ENCODE assay signal across 11 mouse cellular contexts in genomic region chr11:117440865-117441425, GRCm38 (mm10). TPM values are rescaled to one million over a fixed set of nuclear protein-coding genes. Genes with fewer than 3 reads are reported as not detected.
DNase-seq lines count a peak whose midpoint lies in the region; ATAC-seq and TF ChIP-seq lines count a peak whose summit lies in the region.
"Had no signal": no experiment of that assay in that cellular context is flagged by ENCODE, and none has a peak within 500 bp of the region (broad histone marks: within the 10 kb centered on the region; RNA-seq: fewer than 3 reads in every experiment).

No protein-coding gene starts in this region.

- TF ChIP-seq EP300 in heart, postnatal 0 days (IDR thresholded peaks at IDR 0.05; ENCODE audit: low read depth), result no peak
- TF ChIP-seq EP300 in ES-Bruce4 (IDR thresholded peaks at IDR 0.05; ENCODE audit: insufficient read depth, low read depth, low read length), result no peak

- H3K36me3 ChIP-seq in heart, postnatal 0 days (replicated peaks; ENCODE audit: control insufficient read depth, insufficient read depth, low read length), result no peaks in the 10 kb centered on the region
- no peaks in the 10 kb centered on the region for H3K36me3 ChIP-seq in ES-Bruce4 (ENCODE audit: control insufficient read depth, insufficient read depth, low read length, poor library complexity, severe bottlenecking)
- H3K36me3 ChIP-seq in embryonic facial prominence, embryonic 15.5 days, result no peaks in the 10 kb centered on the region
- H3K36me3 ChIP-seq in limb, embryonic 14.5 days (ENCODE audit: control insufficient read depth, insufficient read depth, low read length), result no peaks in the 10 kb centered on the region

- no peak overlapping the region for H3K9ac ChIP-seq in heart, postnatal 0 days (replicated peaks; ENCODE audit: low read depth, low read length)
- peak overlapping the region; percentile 43; the same call in 1 of the 2 replicates for H3K9ac ChIP-seq in ES-Bruce4 (ENCODE audit: low read depth, poor library complexity, severe bottlenecking)
- no peak overlapping the region for H3K9ac ChIP-seq in embryonic facial prominence, embryonic 15.5 days
- H3K9ac ChIP-seq in limb, embryonic 14.5 days (ENCODE audit: low read depth, low read length, severe bottlenecking), result peak overlapping the region; percentile 21; the same call in 1 of the 2 replicates

- TF ChIP-seq CTCF in heart, postnatal 0 days (IDR thresholded peaks at IDR 0.05; ENCODE audit: low read depth), result no peak
- TF ChIP-seq CTCF in ES-Bruce4 (IDR thresholded peaks at IDR 0.05; ENCODE audit: low read depth, low read length), result no peak

- DNase-seq in heart, postnatal 0 days (ENCODE audit: low spot score), result no peak
- DNase-seq in heart, postnatal 36 days, result no peak
- DNase-seq in limb, embryonic 14.5 days (ENCODE audit: low spot score), result no peak
- no peak for DNase-seq in gastrocnemius, postnatal 10 days
- DNase-seq in urinary bladder, postnatal 10 days (ENCODE audit: low spot score), result no peak
- DNase-seq: liver; thymus, postnatal 25 days had no signal

- no peak overlapping the region for H3K4me3 ChIP-seq in heart, postnatal 0 days (ENCODE audit: low read depth, low read length)
- 0 out of 2 replicates have a peak overlapping the region, but pooled peaks have one; percentile 21 for H3K4me3 ChIP-seq in ES-Bruce4 (ENCODE audit: low read depth, low read length)
- H3K4me3 ChIP-seq in embryonic facial prominence, embryonic 15.5 days (replicated peaks), result no peak overlapping the region
- H3K4me3 ChIP-seq in limb, embryonic 14.5 days (replicated peaks; ENCODE audit: low read length), result no peak overlapping the region; the same call in 1 of the 2 replicates

- H3K4me1 ChIP-seq in heart, postnatal 0 days (ENCODE audit: control insufficient read depth, insufficient read depth), result no peaks in the 10 kb centered on the region
- peaks cover 21% of the 10 kb centered on the region for H3K4me1 ChIP-seq in ES-Bruce4 (ENCODE audit: control insufficient read depth, insufficient read depth, low read length)
- peaks cover 27% of the 10 kb centered on the region for H3K4me1 ChIP-seq in embryonic facial prominence, embryonic 15.5 days
- H3K4me1 ChIP-seq in limb, embryonic 14.5 days (ENCODE audit: control insufficient read depth, insufficient read depth, low read length), result peaks cover 19% of the 10 kb centered on the region

- peak overlapping the region; percentile 24; the same call in 1 of the 2 replicates for H3K4me2 ChIP-seq in heart, postnatal 0 days (ENCODE audit: low read depth, low read length)
- peak overlapping the region; percentile 38 for H3K4me2 ChIP-seq in embryonic facial prominence, embryonic 15.5 days (replicated peaks)
- peak overlapping the region; percentile 46 for H3K4me2 ChIP-seq in limb, embryonic 14.5 days (replicated peaks; ENCODE audit: low read depth, low read length, severe bottlenecking)

- H3K27ac ChIP-seq in heart, postnatal 0 days (ENCODE audit: low read depth), result no peak overlapping the region
- H3K27ac ChIP-seq in ES-Bruce4 (ENCODE audit: insufficient read depth, low read length), result no peak overlapping the region
- no peak overlapping the region for H3K27ac ChIP-seq in embryonic facial prominence, embryonic 15.5 days (replicated peaks)
- no peak overlapping the region for H3K27ac ChIP-seq in limb, embryonic 14.5 days (replicated peaks; ENCODE audit: low read depth, low read length)

- no peak for TF ChIP-seq POLR2A in ES-Bruce4 (IDR thresholded peaks at IDR 0.05; ENCODE audit: insufficient read depth, low read length)
- no peak for TF ChIP-seq POLR2A in limb, embryonic 14.5 days (IDR thresholded peaks at IDR 0.05; ENCODE audit: borderline replicate concordance, extremely low read depth, insufficient read depth, insufficient read length)

- peaks cover 32% of the 10 kb centered on the region for H3K27me3 ChIP-seq in heart, postnatal 0 days (ENCODE audit: control insufficient read depth, insufficient read depth, low read length)
- no peaks in the 10 kb centered on the region for H3K27me3 ChIP-seq in ES-Bruce4 (ENCODE audit: control insufficient read depth, insufficient read depth, low read length, poor library complexity, severe bottlenecking)
- H3K27me3 ChIP-seq in embryonic facial prominence, embryonic 15.5 days, result peaks cover under 1% of the 10 kb centered on the region; the same call in 1 of the 2 replicates
- H3K27me3 ChIP-seq in limb, embryonic 14.5 days (ENCODE audit: control insufficient read depth, insufficient read depth, low read length), result 0 out of 2 replicates have a peak, but pooled peaks cover 5% of the 10 kb centered on the region

- 17% methylated on average over 22 of the region's 22 CpGs for WGBS in heart, postnatal 0 days
- 15% methylated on average over 22 of the region's 22 CpGs for WGBS in embryonic facial prominence, embryonic 15.5 days
- WGBS in limb, embryonic 14.5 days, result 14% methylated on average over 22 of the region's 22 CpGs

- intact Hi-C loops in heart, postnatal 36 days (cut with DNase I), result no loop called here

- no peaks in the 10 kb centered on the region for H3K9me3 ChIP-seq in heart, postnatal 0 days (replicated peaks; ENCODE audit: control insufficient read depth, low read length)
- H3K9me3 ChIP-seq in ES-Bruce4 (replicated peaks; ENCODE audit: control insufficient read depth, insufficient read depth, low read length, poor library complexity, severe bottlenecking), result no peaks in the 10 kb centered on the region
- no peaks in the 10 kb centered on the region for H3K9me3 ChIP-seq in embryonic facial prominence, embryonic 15.5 days (replicated peaks)
- no peaks in the 10 kb centered on the region for H3K9me3 ChIP-seq in limb, embryonic 14.5 days (ENCODE audit: control insufficient read depth, low read length)

- ATAC-seq in heart, postnatal 0 days (ENCODE audit: insufficient read depth, low read depth), result no peak
- no peak for ATAC-seq in embryonic facial prominence, embryonic 15.5 days (ENCODE audit: insufficient number of reproducible peaks, low FRiP score, low TSS enrichment, low read depth)
- no peak for ATAC-seq in limb, embryonic 14.5 days (ENCODE audit: low FRiP score, low read depth)
- ATAC-seq in cerebellum, adult (ENCODE audit: insufficient number of reproducible peaks, low FRiP score, low TSS enrichment), result no peak

RNA-seq across cellular contexts. Expression of gene Gm11733, which starts 43.2 kb away (rescaled TPM):
- total RNA-seq in heart, postnatal 0 days (2014; rRNA removed; ENCODE audit: low replicate concordance), result 0.08 TPM in 1 of 2 replicates, not detected in the other
- not detected in 2 replicates for polyA plus RNA-seq in heart, postnatal 0 days (2015; fragmentation: Nextera tagmentation; extraction: Ambion mirVana)
- total RNA-seq in heart, postnatal 36 days (2021), result not detected
- polyA plus RNA-seq in ES-Bruce4 (2011; ENCODE audit: insufficient read depth, insufficient read length, low read depth, missing spikeins), result not detected in 2 replicates
- 0.12 TPM in 1 of 2 replicates, not detected in the other for polyA plus RNA-seq in embryonic facial prominence, embryonic 15.5 days (2015; fragmentation: Nextera tagmentation; extraction: Ambion mirVana)
- polyA plus RNA-seq in limb, embryonic 14.5 days (2012; rRNA removed), result not detected in 2 replicates
- 0.08 TPM in 1 of 2 replicates, not detected in the other for polyA plus RNA-seq in limb, embryonic 14.5 days (2014; fragmentation: Nextera tagmentation; extraction: Ambion mirVana)
- not detected for total RNA-seq in gastrocnemius, postnatal 10 days (2021)
- total RNA-seq: ES-E14 had no signal

Comparison
In these comparisons a context has a peak if more than half of its experiments do, and no peak if none do; other contexts are left out.
1. H3K9ac ChIP-seq: peak in ES-Bruce4 (single experiment) and limb, embryonic 14.5 days (single experiment); none in heart, postnatal 0 days (single experiment) and embryonic facial prominence, embryonic 15.5 days (single experiment).
2. Peak in every context shown above with its lines, with median percentiles within 50 percentile points of each other: H3K4me2 ChIP-seq.